Mouse (Mus musculus) erythroid progenitor cell, adult 5-6 weeks (primary cell): ENCODE measurements around the gene Wdr63. TPM values are rescaled to one million over a fixed set of nuclear protein-coding genes. Genes with fewer than 3 reads are reported as not detected.

Experiments used
- ATAC-seq: replicated peaks from 2 replicates; pipeline ENCODE4 v1.8.0; 2016; ENCODE audit warnings: moderate number of reproducible peaks, mild to moderate bottlenecking, moderate TSS enrichment, inconsistent platforms; ENCODE audit not compliant: poor library complexity, low FRiP score, severe bottlenecking
- total RNA-seq, 2 experiments: library from RNA; stranded (forward) in 1 of 2; stranded (reverse) in 1 of 2; fragments of 150-400 nt in 1 of 2; fragments of 186-747, 209-891 nt in 1 of 2; gene quantifications; 2 replicates each; pipeline versions ENCODE4 v1.2.3 to v1.2.4; 2015 to 2017; ENCODE audit warnings: low replicate concordance in 2 of 2

The Wdr63 gene
- total RNA-seq, 2 experiments from 2014 or later = not detected

GRCm38 (mm10) chr3:146063146-146063545 lies 44.8 kb downstream of the Wdr63 start:
- no peak for ATAC-seq

GRCm38 (mm10) chr3:146059356-146059926 lies 48.5 kb downstream of the Wdr63 start:
- no peak for ATAC-seq

- ATAC-seq = no peak
Measured at GRCm38 (mm10) chr3:146058263-146058662, 49.7 kb downstream of the Wdr63 start.

- ATAC-seq = no peak
Measured at GRCm38 (mm10) chr3:146057131-146057530, 50.8 kb downstream of the Wdr63 start.

GRCm38 (mm10) chr3:146053873-146054272 lies 54.1 kb downstream of the Wdr63 start:
- no peak for ATAC-seq

GRCm38 (mm10) chr3:146053082-146053814 lies 54.7 kb downstream of the Wdr63 start:
- no peak for ATAC-seq

- no peak for ATAC-seq
Measured at GRCm38 (mm10) chr3:146051277-146052007, 56.5 kb downstream of the Wdr63 start.

GRCm38 (mm10) chr3:146049951-146050350 lies 58.0 kb downstream of the Wdr63 start:
- no peak for ATAC-seq

- ATAC-seq = no peak
Measured at GRCm38 (mm10) chr3:146047704-146048207, 60.2 kb downstream of the Wdr63 start.

GRCm38 (mm10) chr3:146046076-146046475 lies 61.9 kb downstream of the Wdr63 start:
- no peak for ATAC-seq

- ATAC-seq = no peak
Measured at GRCm38 (mm10) chr3:146044977-146045376, 63.0 kb downstream of the Wdr63 start.

- no peak for ATAC-seq
Measured at GRCm38 (mm10) chr3:146041382-146041781, 66.5 kb downstream of the Wdr63 start.

GRCm38 (mm10) chr3:146039132-146039903 lies 68.6 kb downstream of the Wdr63 start:
- ATAC-seq = no peak

GRCm38 (mm10) chr3:146037906-146038305 lies 70.0 kb downstream of the Wdr63 start:
- no peak for ATAC-seq

- no peak for ATAC-seq
Measured at GRCm38 (mm10) chr3:146032976-146033375, 75.0 kb downstream of the Wdr63 start.

GRCm38 (mm10) chr3:146030255-146030836 lies 77.6 kb downstream of the Wdr63 start:
- ATAC-seq = no peak

- ATAC-seq = no peak
Measured at GRCm38 (mm10) chr3:146029234-146029633, 78.7 kb downstream of the Wdr63 start.

- no peak for ATAC-seq
Measured at GRCm38 (mm10) chr3:146028406-146028805, 79.5 kb downstream of the Wdr63 start.

GRCm38 (mm10) chr3:146027116-146027515 lies 80.8 kb downstream of the Wdr63 start:
- ATAC-seq = no peak

GRCm38 (mm10) chr3:146025499-146025898 lies 82.4 kb downstream of the Wdr63 start:
- ATAC-seq = no peak
